Mouse (Mus musculus): ENCODE measurements around the gene Mthfd1l. TPM values are rescaled to one million over a fixed set of nuclear protein-coding genes. Genes with fewer than 3 reads are reported as not detected.

The Mthfd1l gene
- polyA plus RNA-seq (2012; rRNA removed): 2.2 and 3.0 TPM in 2 replicates

DNA sequence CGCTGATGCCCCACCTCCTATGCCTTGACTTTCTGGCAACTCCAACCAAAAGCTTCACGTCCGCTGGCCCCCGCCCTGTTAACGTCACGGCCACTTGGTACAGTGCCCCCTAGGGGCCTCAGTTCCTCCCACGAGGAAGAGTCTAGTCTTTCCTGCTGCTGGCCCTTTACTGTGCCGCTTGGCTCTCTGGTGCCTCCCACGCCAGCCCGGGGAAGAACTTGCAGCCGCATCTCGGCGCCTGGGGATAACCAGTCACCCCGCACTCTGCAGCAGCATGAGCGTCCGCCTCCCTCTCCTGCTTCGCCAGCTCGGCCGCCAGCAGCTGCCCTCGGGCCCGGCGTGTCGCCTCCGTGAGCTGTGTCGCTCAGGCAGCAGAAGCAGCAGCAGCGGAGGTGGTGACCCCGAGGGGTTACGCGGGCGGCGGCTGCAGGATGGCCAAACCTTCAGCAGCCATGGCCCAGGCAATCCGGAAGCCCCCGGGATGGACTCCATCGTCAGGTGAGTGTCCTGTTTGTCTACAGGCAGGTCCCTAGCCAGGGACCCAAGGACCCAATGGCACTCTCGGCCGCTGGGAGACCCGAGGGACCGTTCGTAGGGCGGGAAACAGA, at the start of gene Mthfd1l:
Mthfd1l (plus strand) TSS at position 138 of the 608 bp plus-strand sequence.

Other genes starting within 250 kb of the Mthfd1l start
- gene Plekhg1, start 232.8 kb upstream of the Mthfd1l start, polyA plus RNA-seq (2012; rRNA removed): 2.0 and 3.6 TPM in 2 replicates

All from colon, adult 2 months (tissue).